Mouse (Mus musculus) kidney, embryonic 15.5 days (tissue): ENCODE results near the gene Olfr275. TPM values are rescaled to one million over a fixed set of nuclear protein-coding genes. Genes with fewer than 3 reads are reported as not detected.
"Not testable (repeated sequence)": the region's sequence is repeated elsewhere in the genome, so short reads cannot be mapped to it uniquely, and the experiment has no call there.

Experiments used
- ATAC-seq: fragments of 200-750 bp; cut with Nextera tagmentation; replicated peaks from 2 replicates; pipeline ENCODE4 v1.8.0; 2017; ENCODE audit warnings: moderate TSS enrichment; ENCODE audit not compliant: low FRiP score
- H3K27ac ChIP-seq: fragments of 300-500 bp; sonication (generic); 2 replicates; pipeline ENCODE4 v1.5.1; 2015; ENCODE audit warnings: mild to moderate bottlenecking, inconsistent platforms
- H3K27me3 ChIP-seq: fragments of 300-500 bp; sonication (generic); 2 replicates; pipeline ENCODE4 v1.6.1; 2015; ENCODE audit warnings: inconsistent platforms
- H3K36me3 ChIP-seq: fragments of 300-500 bp; sonication (generic); 2 replicates; pipeline ENCODE4 v1.6.1; 2015; ENCODE audit warnings: inconsistent platforms
- H3K4me1 ChIP-seq: fragments of 300-500 bp; sonication (generic); 2 replicates; pipeline ENCODE4 v1.6.1; 2015; ENCODE audit warnings: inconsistent platforms
- H3K4me2 ChIP-seq: fragments of 300-500 bp; sonication (generic); 2 replicates; pipeline ENCODE4 v1.6.1; 2015; ENCODE audit warnings: moderate library complexity, mild to moderate bottlenecking, inconsistent platforms
- H3K4me3 ChIP-seq: fragments of 300-500 bp; sonication (generic); replicated peaks from 2 replicates; pipeline ENCODE4 v1.5.1; 2015; ENCODE audit warnings: mild to moderate bottlenecking, inconsistent platforms
- H3K9ac ChIP-seq: fragments of 300-500 bp; sonication (generic); 2 replicates; pipeline ENCODE4 v1.6.1; 2015; ENCODE audit warnings: mild to moderate bottlenecking, inconsistent platforms
- H3K9me3 ChIP-seq: fragments of 300-500 bp; sonication (generic); replicated peaks from 2 replicates; pipeline ENCODE4 v1.6.1; 2016; ENCODE audit warnings: inconsistent platforms
- WGBS: fragments of 180-500 bp; shearing (Covaris S2); methylation state at CpG from one replicate; pipeline ENCODE4 v1.1.7; 2015; ENCODE audit warnings: mixed read lengths; 5-methylcytosine and 5-hydroxymethylcytosine counted together
- polyA plus RNA-seq: library from polyadenylated mRNA; unstranded; fragments of >200 nt; fragmentation: Nextera tagmentation; extraction: Ambion mirVana; gene quantifications from 2 replicates; pipeline ENCODE4 v1.2.1, GENCODE M21; 2015

Olfr275 gene
- polyA plus RNA-seq = not detected in 2 replicates

- Histone ChIP-seq H3K4me3 (no peak within 1 kb of the TSS), H3K4me1 (no peaks in the 10 kb centered on the region), H3K9me3 (no peaks in the 10 kb centered on the region), H3K27me3 (no peaks in the 10 kb centered on the region), H3K27ac (no peak within 1 kb of the TSS), H3K4me2 (no peak within 1 kb of the TSS), H3K9ac (no peak within 1 kb of the TSS), H3K36me3 (no peaks in the 10 kb centered on the region)
- ATAC-seq = no peak
- WGBS = 92% methylated on average over 2 of the region's 2 CpGs
These were observed at the start of gene Olfr275 for GRCm38 (mm10) chr4:52814304-52814703. Gene Olfr275 (plus strand): TSS chr4:52814604.

DNA sequence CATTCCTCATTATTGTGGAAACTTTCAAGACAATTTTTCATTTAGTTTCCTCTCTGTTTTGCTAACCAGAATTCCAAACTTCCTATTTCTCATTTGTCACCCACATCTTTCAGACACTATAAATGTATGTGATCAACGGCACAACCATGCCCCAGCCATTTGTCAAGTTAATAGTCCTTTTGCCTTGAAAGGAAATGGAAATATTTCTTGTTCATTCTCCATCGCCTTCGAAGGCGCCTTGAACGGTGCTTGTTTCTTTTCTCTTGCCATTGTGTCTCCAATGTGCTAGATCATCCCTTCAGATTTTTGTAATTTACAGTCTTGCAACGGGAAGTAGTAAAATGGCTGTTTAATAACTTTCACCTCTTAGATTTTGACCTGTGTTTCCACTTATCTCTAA is 48.8 kb upstream of the Olfr275 start:
- H3K9me3 ChIP-seq = no peaks in the 10 kb centered on the region
- H3K4me2 ChIP-seq = no peak overlapping the region
- H3K9ac ChIP-seq = no peak overlapping the region
- no peak overlapping the region for H3K4me3 ChIP-seq
- H3K27ac ChIP-seq = no peak overlapping the region
- peak; percentile 79; the same call in 1 of the 2 replicates for ATAC-seq
- 0 out of 2 replicates have a peak, but pooled peaks cover 2% of the 10 kb centered on the region for H3K4me1 ChIP-seq
- H3K36me3 ChIP-seq = no peaks in the 10 kb centered on the region
- H3K27me3 ChIP-seq = no peaks in the 10 kb centered on the region
- WGBS = 21% methylated on average over 6 of the region's 6 CpGs

DNA sequence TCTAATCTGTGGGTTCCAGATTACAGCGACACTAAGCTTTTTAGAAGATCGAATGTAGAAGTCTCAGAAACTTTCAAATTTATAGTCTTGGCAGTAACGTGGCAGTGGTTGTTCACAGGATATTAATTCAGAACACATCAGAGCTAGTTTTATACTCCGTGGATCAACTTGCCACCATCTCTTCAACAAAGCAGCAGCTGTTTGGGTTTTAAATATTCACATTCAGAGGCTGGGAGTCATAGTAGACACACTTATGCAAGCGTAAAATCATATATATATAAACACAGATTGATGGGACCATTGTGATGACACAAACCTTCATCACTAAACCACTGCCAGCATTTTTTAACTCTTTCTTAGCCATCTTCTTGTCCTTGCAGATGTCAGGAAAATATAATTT is 42.2 kb upstream of the Olfr275 start:
- H3K36me3 ChIP-seq = no peaks in the 10 kb centered on the region
- no peak overlapping the region for H3K4me3 ChIP-seq
- H3K27me3 ChIP-seq = no peaks in the 10 kb centered on the region
- no peaks in the 10 kb centered on the region for H3K4me1 ChIP-seq
- H3K9ac ChIP-seq = no peak overlapping the region
- 54% methylated on average over 5 of the region's 5 CpGs for WGBS
- ATAC-seq = no peak
- no peak overlapping the region for H3K27ac ChIP-seq
- H3K9me3 ChIP-seq = no peaks in the 10 kb centered on the region
- H3K4me2 ChIP-seq = no peak overlapping the region

DNA sequence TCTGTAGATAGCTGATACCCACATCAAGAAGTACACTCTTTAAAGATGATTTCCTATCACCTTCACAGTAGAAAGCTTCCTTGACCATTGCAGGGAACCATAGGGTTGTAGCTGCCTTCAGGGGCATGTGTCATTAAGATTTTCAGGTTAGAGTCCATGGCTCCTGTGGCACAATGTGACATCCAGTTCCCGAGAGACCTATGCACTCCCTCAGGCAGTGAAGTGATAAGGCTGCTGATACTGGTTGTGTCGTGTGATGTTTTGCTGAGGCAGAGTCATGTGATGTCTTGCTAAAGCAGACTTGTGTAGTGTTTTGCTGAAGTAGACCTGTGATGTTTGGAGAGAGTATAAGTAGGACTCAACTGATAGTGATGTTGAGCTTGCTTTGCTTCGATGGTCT is 14.4 kb upstream of the Olfr275 start:
- no peaks in the 10 kb centered on the region for H3K27me3 ChIP-seq
- H3K27ac ChIP-seq = no peak overlapping the region
- no peaks in the 10 kb centered on the region for H3K36me3 ChIP-seq
- no peak overlapping the region for H3K4me3 ChIP-seq
- ATAC-seq = no peak
- H3K4me2 ChIP-seq = no peak overlapping the region
- no peaks in the 10 kb centered on the region for H3K9me3 ChIP-seq
- WGBS = 81% methylated on average over 3 of the region's 3 CpGs
- H3K9ac ChIP-seq = no peak overlapping the region
- H3K4me1 ChIP-seq = no peaks in the 10 kb centered on the region

- Histone ChIP-seq H3K27me3 (no peaks in the 10 kb centered on the region), H3K36me3 (no peaks in the 10 kb centered on the region), H3K27ac (no peak overlapping the region), H3K9me3 (no peaks in the 10 kb centered on the region), H3K9ac (no peak overlapping the region), H3K4me3 (no peak overlapping the region), H3K4me2 (no peak overlapping the region), H3K4me1 (no peaks in the 10 kb centered on the region)
- ATAC-seq = no peak
- WGBS = 22% methylated on average over 2 of the region's 2 CpGs
These were observed 2.5 kb upstream of the Olfr275 start for GRCm38 (mm10) chr4:52811871-52812270.

DNA sequence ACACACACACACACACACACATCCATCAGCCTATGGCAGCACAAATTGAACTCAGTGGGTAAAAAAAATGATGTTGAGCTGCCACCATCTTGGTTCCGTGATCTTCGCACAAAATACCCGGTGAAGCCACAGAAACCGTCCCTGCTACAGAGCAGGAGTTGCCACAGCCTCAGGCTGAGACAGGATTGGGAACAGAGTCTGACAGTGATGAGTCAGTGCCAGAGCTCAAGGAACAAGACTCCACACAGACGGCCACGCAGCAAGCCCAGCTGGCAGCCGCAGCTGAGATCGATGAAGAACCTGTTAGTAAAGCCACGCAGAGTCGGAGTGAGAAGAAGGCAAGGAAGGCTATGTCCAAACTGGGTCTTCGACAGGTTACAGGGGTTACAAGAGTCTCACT is 7.0 kb downstream of the Olfr275 start:
- no peak overlapping the region for H3K9ac ChIP-seq
- H3K36me3 ChIP-seq = no peaks in the 10 kb centered on the region
- H3K9me3 ChIP-seq = no peaks in the 10 kb centered on the region
- no peak overlapping the region for H3K27ac ChIP-seq
- H3K4me1 ChIP-seq = no peaks in the 10 kb centered on the region
- no peak for ATAC-seq
- no peak overlapping the region for H3K4me2 ChIP-seq
- no peak overlapping the region for H3K4me3 ChIP-seq
- no peaks in the 10 kb centered on the region for H3K27me3 ChIP-seq
- WGBS = 95% methylated on average over 11 of the region's 11 CpGs

DNA sequence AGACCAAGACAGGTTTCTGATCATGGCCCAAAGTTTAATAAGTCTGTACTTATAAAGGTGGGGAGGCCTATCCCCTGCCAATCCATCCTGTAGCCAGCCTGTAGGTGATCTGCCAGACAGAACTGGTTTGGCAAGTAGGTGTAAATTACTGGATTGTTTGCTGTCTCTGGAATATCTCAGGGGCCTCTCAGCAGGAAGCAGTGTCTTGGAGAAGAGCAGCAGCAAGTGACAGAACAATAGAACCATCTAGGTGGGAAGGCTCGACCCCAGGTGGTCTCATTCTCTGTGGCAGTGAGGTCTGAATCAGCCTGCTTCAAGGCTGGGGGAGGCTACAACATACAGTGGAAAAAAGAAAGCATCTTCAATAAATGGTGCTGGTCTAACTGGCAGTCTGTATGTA is 31.0 kb downstream of the Olfr275 start:
- not testable (repeated sequence) for H3K9me3 ChIP-seq, H3K4me3 ChIP-seq, H3K4me2 ChIP-seq, H3K9ac ChIP-seq, H3K27ac ChIP-seq, H3K36me3 ChIP-seq, H3K27me3 ChIP-seq, H3K4me1 ChIP-seq, ATAC-seq
- WGBS = 21% methylated on average over 1 of the region's 1 CpGs

DNA sequence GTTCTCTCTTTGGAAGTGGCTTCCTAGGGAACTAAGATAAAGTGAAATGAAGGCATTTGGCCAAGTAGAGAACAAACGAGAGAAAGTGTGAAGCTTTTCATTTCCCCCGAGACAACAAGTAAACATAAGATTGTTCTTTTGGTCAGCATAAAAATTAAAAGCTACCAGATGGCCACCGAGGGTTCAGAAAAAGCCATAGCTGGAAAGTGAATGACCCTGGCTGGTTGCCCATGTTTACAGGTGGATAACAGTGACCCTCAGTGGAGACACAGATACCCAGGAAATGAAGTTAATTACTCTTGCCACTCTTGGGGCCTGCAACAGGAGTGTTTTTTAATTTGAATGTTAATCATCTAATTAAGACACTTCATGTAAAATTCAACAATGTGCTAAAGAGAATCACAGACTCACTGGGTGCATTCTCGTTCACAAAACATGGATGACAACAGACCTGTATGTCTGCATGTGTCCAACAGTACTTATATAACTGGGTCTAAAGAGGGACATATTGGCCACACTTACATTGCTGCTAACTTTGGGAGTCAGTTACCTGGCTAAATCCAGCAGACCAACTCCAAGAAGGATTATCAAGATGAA is 34.7 kb downstream of the Olfr275 start:
- Histone ChIP-seq H3K9ac (no peak overlapping the region), H3K4me1 (no peaks in the 10 kb centered on the region), H3K36me3 (no peaks in the 10 kb centered on the region), H3K27ac (no peak overlapping the region), H3K4me3 (no peak overlapping the region), H3K27me3 (no peaks in the 10 kb centered on the region), H3K9me3 (no peaks in the 10 kb centered on the region), H3K4me2 (no peak overlapping the region)
- ATAC-seq = no peak
- 45% methylated on average over 4 of the region's 4 CpGs for WGBS

- Histone ChIP-seq H3K4me3 (no peak overlapping the region), H3K4me2 (no peak overlapping the region), H3K9ac (no peak overlapping the region), H3K27me3 (no peaks in the 10 kb centered on the region), H3K9me3 (no peaks in the 10 kb centered on the region), H3K4me1 (no peaks in the 10 kb centered on the region), H3K36me3 (no peaks in the 10 kb centered on the region), H3K27ac (no peak overlapping the region)
- ATAC-seq = no peak
- 73% methylated on average over 5 of the region's 5 CpGs for WGBS
These were observed 35.3 kb downstream of the Olfr275 start for GRCm38 (mm10) chr4:52849672-52850071.

GRCm38 (mm10) chr4:52859136-52859535 is 44.7 kb downstream of the Olfr275 start, which contains the start of gene Olfr273:
Gene Olfr273 (minus strand): TSS chr4:52859236.
- no peak within 1 kb of the TSS for H3K9ac ChIP-seq
- no peaks in the 10 kb centered on the region for H3K9me3 ChIP-seq
- no peak within 1 kb of the TSS for H3K27ac ChIP-seq
- no peaks in the 10 kb centered on the region for H3K27me3 ChIP-seq
- no peaks in the 10 kb centered on the region for H3K36me3 ChIP-seq
- H3K4me2 ChIP-seq = no peak within 1 kb of the TSS
- ATAC-seq = no peak
- WGBS = 87% methylated on average over 1 of the region's 1 CpGs
- H3K4me3 ChIP-seq = no peak within 1 kb of the TSS
- no peaks in the 10 kb centered on the region for H3K4me1 ChIP-seq

DNA sequence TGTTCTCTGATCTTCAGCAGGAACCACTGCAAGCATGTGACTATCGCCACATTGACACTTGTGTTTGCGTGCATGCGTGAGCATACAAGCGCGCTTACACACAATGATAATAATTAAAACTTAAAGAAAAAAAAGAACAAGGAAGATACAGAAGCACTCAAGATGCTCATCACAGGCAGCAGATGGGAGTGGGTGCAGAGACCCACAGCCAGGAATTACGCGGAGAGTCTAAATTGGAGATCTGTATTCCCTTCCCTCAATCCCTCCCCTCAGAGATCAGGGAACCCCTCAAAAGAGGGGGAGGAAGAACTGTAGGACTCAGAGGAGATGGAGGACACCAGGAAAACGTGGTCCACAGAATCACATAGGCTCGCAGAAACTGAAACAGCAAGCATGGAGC is 49.8 kb downstream of the Olfr275 start:
- Histone ChIP-seq H3K27me3 (no peaks in the 10 kb centered on the region), H3K4me1 (no peaks in the 10 kb centered on the region), H3K27ac (no peak overlapping the region), H3K4me2 (no peak overlapping the region), H3K9me3 (no peaks in the 10 kb centered on the region), H3K4me3 (no peak overlapping the region), H3K9ac (no peak overlapping the region), H3K36me3 (no peaks in the 10 kb centered on the region)
- 93% methylated on average over 9 of the region's 9 CpGs for WGBS
- ATAC-seq = no peak
